Mouse (Mus musculus): Measurements from ENCODE around the gene Arl8a.

GRCm38 (mm10) chr1:135143940-135144339 is 2.7 kb upstream of the Arl8a start:
- TF ChIP-seq CTCF (IDR thresholded peaks at IDR 0.05): no peak
- TF ChIP-seq POLR2A (IDR thresholded peaks at IDR 0.05; ENCODE audit: insufficient read depth, low read depth, low read length): no peak
